Mouse (Mus musculus): Measurements from ENCODE around the gene Klhl35. TPM values are rescaled to one million over a fixed set of nuclear protein-coding genes. Genes with fewer than 3 reads are reported as not detected.

Klhl35 gene
- total and polyA plus RNA-seq, 3 experiments, result not detected

DNA sequence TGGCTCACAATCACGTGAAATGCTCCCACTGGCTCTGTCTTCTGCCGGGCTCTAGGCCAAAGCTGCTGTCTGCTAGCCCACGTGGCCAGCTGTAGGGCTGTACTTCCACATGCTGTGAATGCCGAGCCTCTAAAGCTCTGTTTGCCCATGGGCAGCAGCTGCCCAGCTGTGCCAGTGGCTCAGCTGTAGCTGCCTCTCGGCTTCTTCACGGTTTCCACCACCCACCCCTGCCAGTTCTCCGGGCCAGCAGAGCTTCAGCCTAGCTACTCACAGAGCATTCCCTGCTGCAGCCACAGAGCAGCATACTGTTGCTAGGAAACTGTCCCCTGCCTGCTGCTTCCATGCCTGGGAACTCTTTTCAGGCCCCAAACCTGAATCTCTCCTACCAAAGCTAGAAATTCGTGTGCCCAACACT, 44.3 kb downstream of the Klhl35 start:
- H3K9me3 ChIP-seq (replicated peaks), result no peaks in the 10 kb centered on the region
- ATAC-seq (ENCODE audit: extremely low read depth, insufficient number of reproducible peaks, low FRiP score, poor library complexity, severe bottlenecking), result no peak
- DNase-seq (ENCODE audit: low spot score), result no peak

DNA sequence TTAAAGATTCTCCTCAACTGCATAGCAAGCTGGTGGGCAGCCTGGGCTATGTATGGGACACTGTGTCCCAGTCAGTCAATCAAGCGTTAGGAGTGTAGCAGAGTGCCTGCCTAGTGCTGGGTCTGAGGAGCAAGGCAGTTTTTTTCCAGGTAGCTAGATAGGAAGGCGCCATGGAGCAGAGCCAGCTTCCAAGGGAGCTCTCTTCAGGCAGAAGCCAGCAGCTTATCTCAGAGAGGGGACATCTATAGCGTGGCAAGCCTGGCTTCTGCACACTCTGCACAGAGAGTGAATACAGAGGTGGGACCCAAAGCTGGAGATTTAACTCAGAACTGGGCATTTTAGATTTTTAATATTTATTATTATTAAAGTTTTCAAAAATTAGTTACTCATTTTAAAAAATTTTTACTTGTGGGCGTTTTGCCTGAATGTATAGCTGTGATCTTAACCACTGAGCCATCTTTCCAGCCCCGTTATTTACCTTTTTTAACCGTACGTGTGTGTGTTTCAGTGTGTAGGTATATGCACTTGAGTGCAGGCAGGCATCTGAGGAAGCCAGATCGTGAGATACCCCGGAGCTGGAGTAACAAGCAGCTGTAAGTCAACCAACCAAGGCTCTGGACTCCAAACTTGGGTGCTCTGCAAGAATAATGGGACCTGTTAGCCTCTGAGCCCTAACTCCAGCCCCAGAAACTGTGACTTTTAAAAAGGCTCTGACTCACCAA, 50.4 kb downstream of the Klhl35 start:
- ATAC-seq (ENCODE audit: extremely low read depth, insufficient number of reproducible peaks, low FRiP score, poor library complexity, severe bottlenecking) (no peak), DNase-seq (ENCODE audit: low spot score) (no peak)
- Histone ChIP-seq H3K27me3 (ENCODE audit: insufficient read depth, low read length) (0 out of 2 replicates have a peak, but pooled peaks cover under 1% of the 10 kb centered on the region), H3K36me3 (replicated peaks) (no peaks in the 10 kb centered on the region), H3K4me3 (ENCODE audit: low read depth, low read length) (no peak overlapping the region), H3K9me3 (replicated peaks) (no peaks in the 10 kb centered on the region), H3K4me1 (ENCODE audit: insufficient read depth, low read depth, low read length) (peaks cover 12% of the 10 kb centered on the region; the same call in 1 of the 2 replicates)
- TF ChIP-seq GATA2 (IDR thresholded peaks at IDR 0.05; ENCODE audit: borderline replicate concordance, low read depth, low read length) (no peak), POLR2AphosphoS5 (IDR thresholded peaks at IDR 0.05; ENCODE audit: insufficient replicate concordance, low read depth, low read length) (no peak), GATA1 (IDR thresholded peaks at IDR 0.05; ENCODE audit: borderline replicate concordance, low read length) (no peak), CTCF (IDR thresholded peaks at IDR 0.05; ENCODE audit: low read depth, low read length) (no peak), TAL1 (conservative IDR thresholded peaks at IDR 0.05; ENCODE audit: low read depth, low read length) (no peak)

More for the DNA sequence above, 44.3 kb downstream of the Klhl35 start:
- TF ChIP-seq POLR2AphosphoS5 (IDR thresholded peaks at IDR 0.05; ENCODE audit: insufficient replicate concordance, low read depth, low read length), result no peak
- TF ChIP-seq GATA1 (IDR thresholded peaks at IDR 0.05; ENCODE audit: borderline replicate concordance, low read length), result no peak
- no peak for TF ChIP-seq GATA2 (IDR thresholded peaks at IDR 0.05; ENCODE audit: borderline replicate concordance, low read depth, low read length)
- no peak for TF ChIP-seq CTCF (IDR thresholded peaks at IDR 0.05; ENCODE audit: low read depth, low read length)
- TF ChIP-seq TAL1 (conservative IDR thresholded peaks at IDR 0.05; ENCODE audit: low read depth, low read length), result no peak
- Histone ChIP-seq H3K27me3 (ENCODE audit: insufficient read depth, low read length) (peaks cover 4% of the 10 kb centered on the region; the same call in 1 of the 2 replicates), H3K36me3 (replicated peaks) (no peaks in the 10 kb centered on the region), H3K4me1 (ENCODE audit: insufficient read depth, low read depth, low read length) (peaks cover 11% of the 10 kb centered on the region), H3K4me3 (ENCODE audit: low read depth, low read length) (no peak overlapping the region)

DNA sequence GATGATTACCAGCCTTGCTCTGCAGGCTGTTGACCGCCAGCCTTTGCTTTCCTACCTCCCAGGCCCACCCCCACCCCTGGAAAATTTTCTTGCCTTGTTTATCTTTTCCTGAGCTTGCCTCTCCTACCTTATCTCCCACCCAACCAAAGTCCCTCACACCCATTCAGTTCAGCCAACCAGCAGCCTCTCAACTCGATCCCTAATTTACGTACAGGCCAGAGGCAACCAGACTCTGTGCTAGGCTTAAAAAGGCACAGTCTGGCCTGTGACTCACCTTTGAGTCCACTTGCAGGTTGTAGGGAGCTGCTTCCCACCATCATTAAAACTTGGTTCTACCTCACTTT, 51.0 kb downstream of the Klhl35 start:
- ATAC-seq (ENCODE audit: extremely low read depth, insufficient number of reproducible peaks, low FRiP score, poor library complexity, severe bottlenecking), result no peak
- TF ChIP-seq CTCF (IDR thresholded peaks at IDR 0.05; ENCODE audit: low read depth, low read length) (no peak), POLR2AphosphoS5 (IDR thresholded peaks at IDR 0.05; ENCODE audit: insufficient replicate concordance, low read depth, low read length) (no peak), TAL1 (conservative IDR thresholded peaks at IDR 0.05; ENCODE audit: low read depth, low read length) (no peak), GATA1 (IDR thresholded peaks at IDR 0.05; ENCODE audit: borderline replicate concordance, low read length) (no peak), GATA2 (IDR thresholded peaks at IDR 0.05; ENCODE audit: borderline replicate concordance, low read depth, low read length) (no peak)
- 0 out of 2 replicates have a peak, but pooled peaks cover 3% of the 10 kb centered on the region for H3K27me3 ChIP-seq (ENCODE audit: insufficient read depth, low read length)
- DNase-seq (ENCODE audit: low spot score), result no peak
- no peak overlapping the region for H3K4me3 ChIP-seq (ENCODE audit: low read depth, low read length)
- H3K9me3 ChIP-seq (replicated peaks), result no peaks in the 10 kb centered on the region
- H3K4me1 ChIP-seq (ENCODE audit: insufficient read depth, low read depth, low read length), result peaks cover 15% of the 10 kb centered on the region; the same call in 1 of the 2 replicates
- H3K36me3 ChIP-seq (replicated peaks), result no peaks in the 10 kb centered on the region

DNA sequence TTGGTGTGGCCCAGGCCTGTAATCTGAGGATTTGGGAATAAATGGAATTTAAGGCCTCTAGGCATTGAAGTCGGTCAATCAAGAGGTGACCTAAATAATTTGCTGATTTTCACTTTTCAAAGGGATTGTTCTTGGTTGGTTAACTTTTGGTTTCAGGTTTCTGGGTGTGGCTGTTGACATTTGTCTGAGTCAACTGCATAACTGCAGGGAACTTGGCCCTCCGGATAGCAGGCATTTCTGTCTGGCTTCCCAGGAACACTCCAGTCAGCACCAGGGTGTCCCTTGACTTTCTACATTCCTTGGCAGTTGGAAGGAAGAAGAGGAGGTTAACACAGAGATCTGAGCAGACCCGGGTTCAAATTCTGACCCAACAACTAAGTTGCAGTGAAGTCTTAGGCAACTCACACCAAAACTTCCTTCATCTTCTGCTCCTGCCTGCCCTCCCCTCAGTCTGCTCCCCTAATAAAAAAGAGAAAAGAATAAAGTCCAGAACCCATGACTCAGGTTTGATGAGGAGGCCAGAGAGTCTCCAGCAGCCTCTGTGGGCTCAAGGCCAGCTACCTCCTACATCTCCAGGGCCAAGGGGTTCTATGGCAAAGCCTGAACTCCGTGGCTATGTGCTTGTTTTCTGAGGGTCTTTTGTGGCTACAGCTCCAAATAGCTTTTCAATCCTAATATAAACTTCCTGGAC, 53.3 kb downstream of the Klhl35 start:
- no peaks in the 10 kb centered on the region for H3K9me3 ChIP-seq (replicated peaks)
- H3K27me3 ChIP-seq (ENCODE audit: insufficient read depth, low read length), result 0 out of 2 replicates have a peak, but pooled peaks cover 3% of the 10 kb centered on the region
- no peak overlapping the region for H3K4me3 ChIP-seq (ENCODE audit: low read depth, low read length)
- peaks cover 15% of the 10 kb centered on the region; the same call in 1 of the 2 replicates for H3K4me1 ChIP-seq (ENCODE audit: insufficient read depth, low read depth, low read length)
- ATAC-seq (ENCODE audit: extremely low read depth, insufficient number of reproducible peaks, low FRiP score, poor library complexity, severe bottlenecking), result no peak
- DNase-seq (ENCODE audit: low spot score), result no peak
- H3K36me3 ChIP-seq (replicated peaks), result no peaks in the 10 kb centered on the region
- TF ChIP-seq POLR2AphosphoS5 (IDR thresholded peaks at IDR 0.05; ENCODE audit: insufficient replicate concordance, low read depth, low read length), result no peak

DNA sequence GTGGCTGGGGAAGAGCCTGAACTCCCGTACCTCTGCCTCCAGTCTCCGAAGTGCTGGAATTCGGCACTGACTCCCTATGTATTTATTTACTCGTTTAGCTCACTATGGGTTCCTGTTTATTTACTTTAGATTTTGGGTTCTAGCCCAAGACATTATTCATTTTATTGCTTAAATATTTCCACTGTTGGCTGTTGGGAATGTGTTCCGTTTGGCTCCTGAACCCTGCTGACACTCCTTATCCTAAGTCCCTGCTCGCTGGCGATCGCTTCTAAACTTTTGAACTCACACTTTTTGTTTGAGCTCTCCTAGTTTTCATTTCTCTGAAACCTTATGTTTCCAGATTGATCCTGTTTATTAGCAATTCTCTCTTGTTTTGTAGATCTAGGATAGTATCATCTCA, 57.3 kb downstream of the Klhl35 start:
- Histone ChIP-seq H3K9me3 (replicated peaks) (no peaks in the 10 kb centered on the region), H3K36me3 (replicated peaks) (no peaks in the 10 kb centered on the region), H3K27me3 (ENCODE audit: insufficient read depth, low read length) (0 out of 2 replicates have a peak, but pooled peaks cover 3% of the 10 kb centered on the region), H3K4me1 (ENCODE audit: insufficient read depth, low read depth, low read length) (peaks cover 9% of the 10 kb centered on the region; the same call in 1 of the 2 replicates), H3K4me3 (ENCODE audit: low read depth, low read length) (no peak overlapping the region)
- no peak for DNase-seq (ENCODE audit: low spot score)
- no peak for ATAC-seq (ENCODE audit: extremely low read depth, insufficient number of reproducible peaks, low FRiP score, poor library complexity, severe bottlenecking)
- TF ChIP-seq GATA1 (IDR thresholded peaks at IDR 0.05; ENCODE audit: borderline replicate concordance, low read length) (no peak), POLR2AphosphoS5 (IDR thresholded peaks at IDR 0.05; ENCODE audit: insufficient replicate concordance, low read depth, low read length) (no peak), GATA2 (IDR thresholded peaks at IDR 0.05; ENCODE audit: borderline replicate concordance, low read depth, low read length) (no peak)

Other genes with a start within 250 kb of the Klhl35 start
- gene Mogat2, start 227.4 kb upstream of the Klhl35 start, total RNA-seq (2014; fragmentation: Nextera tagmentation), result not detected in 2 replicates
- 0.12 TPM in 1 of 2 replicates, not detected in the other for gene Mogat2, start 227.4 kb upstream of the Klhl35 start, total RNA-seq (2017)
- 0.02 and 0.07 TPM in 2 replicates for gene Mogat2, start 227.4 kb upstream of the Klhl35 start, polyA plus RNA-seq (2012)
- not detected in 2 replicates for gene Map6, start 198.6 kb upstream of the Klhl35 start, total RNA-seq (2014; fragmentation: Nextera tagmentation)
- gene Map6, start 198.6 kb upstream of the Klhl35 start, total RNA-seq (2017), result 0.11 and 0.17 TPM in 2 replicates
- gene Map6, start 198.6 kb upstream of the Klhl35 start, polyA plus RNA-seq (2012), result not detected in 2 replicates
- gene Serpinh1, start 112.8 kb upstream of the Klhl35 start, total RNA-seq (2014; fragmentation: Nextera tagmentation), result not detected in 2 replicates
- gene Serpinh1, start 112.8 kb upstream of the Klhl35 start, total RNA-seq (2017), result 1.3 TPM in 1 of 2 replicates, not detected in the other
- gene Serpinh1, start 112.8 kb upstream of the Klhl35 start, polyA plus RNA-seq (2012), result not detected in 2 replicates
- 0.24 TPM in 1 of 2 replicates, not detected in the other for gene Gdpd5, start 84.6 kb upstream of the Klhl35 start, total RNA-seq (2014; fragmentation: Nextera tagmentation)
- 0.23 and 0.49 TPM in 2 replicates for gene Gdpd5, start 84.6 kb upstream of the Klhl35 start, total RNA-seq (2017)
- gene Gdpd5, start 84.6 kb upstream of the Klhl35 start, polyA plus RNA-seq (2012), result 0.02 and 0.16 TPM in 2 replicates
- gene Rps3, start 17.7 kb downstream of the Klhl35 start, total RNA-seq (2014; fragmentation: Nextera tagmentation), result 437 and 482 TPM in 2 replicates
- gene Rps3, start 17.7 kb downstream of the Klhl35 start, total RNA-seq (2017), result 2,538 and 2,989 TPM in 2 replicates
- gene Rps3, start 17.7 kb downstream of the Klhl35 start, polyA plus RNA-seq (2012), result 399 and 541 TPM in 2 replicates
- gene Arrb1, start 69.5 kb downstream of the Klhl35 start, total RNA-seq (2014; fragmentation: Nextera tagmentation), result 73.5 and 108 TPM in 2 replicates
- gene Arrb1, start 69.5 kb downstream of the Klhl35 start, total RNA-seq (2017), result 73.8 and 84.8 TPM in 2 replicates
- gene Arrb1, start 69.5 kb downstream of the Klhl35 start, polyA plus RNA-seq (2012), result 33.4 and 60.6 TPM in 2 replicates
- gene Tpbgl, start 161.1 kb downstream of the Klhl35 start, total RNA-seq (2014; fragmentation: Nextera tagmentation), result not detected in 2 replicates
- gene Tpbgl, start 161.1 kb downstream of the Klhl35 start, total RNA-seq (2017), result 0.05 and 0.17 TPM in 2 replicates
- gene Tpbgl, start 161.1 kb downstream of the Klhl35 start, polyA plus RNA-seq (2012), result not detected in 2 replicates
- gene Slco2b1, start 245.3 kb downstream of the Klhl35 start, total RNA-seq (2014; fragmentation: Nextera tagmentation), result 0.53 and 1.3 TPM in 2 replicates
- 0.81 and 1.4 TPM in 2 replicates for gene Slco2b1, start 245.3 kb downstream of the Klhl35 start, total RNA-seq (2017)
- 0.02 and 0.19 TPM in 2 replicates for gene Slco2b1, start 245.3 kb downstream of the Klhl35 start, polyA plus RNA-seq (2012)